Mouse (Mus musculus) limb, embryonic 13.5 days (tissue): ENCODE measurements around the gene Dnajc28. TPM values are rescaled to one million over a fixed set of nuclear protein-coding genes. Genes with fewer than 3 reads are reported as not detected.
"Not testable (repeated sequence)": the region's sequence is repeated elsewhere in the genome, so short reads cannot be mapped to it uniquely, and the experiment has no call there.

Experiments
- ATAC-seq: fragments of 200-750 bp; cut with Nextera tagmentation; 2 replicates; pipeline ENCODE4 v1.8.0; 2017; ENCODE audit warnings: low read depth, moderate number of reproducible peaks, moderate TSS enrichment; ENCODE audit not compliant: low FRiP score
- H3K27ac ChIP-seq: fragments of 300-500 bp; sonication (generic); 2 replicates; pipeline ENCODE4 v1.5.1; 2015; ENCODE audit warnings: inconsistent platforms, mild to moderate bottlenecking, moderate library complexity
- H3K27me3 ChIP-seq: fragments of 300-500 bp; sonication (generic); 2 replicates; pipeline ENCODE4 v1.6.1; 2015; ENCODE audit warnings: mild to moderate bottlenecking, inconsistent platforms
- H3K36me3 ChIP-seq: fragments of 300-500 bp; sonication (generic); 2 replicates; pipeline ENCODE4 v1.6.1; 2015; ENCODE audit warnings: inconsistent platforms, mild to moderate bottlenecking, moderate library complexity
- H3K4me1 ChIP-seq: fragments of 300-500 bp; sonication (generic); 2 replicates; pipeline ENCODE4 v1.6.1; 2015; ENCODE audit warnings: inconsistent platforms
- H3K4me2 ChIP-seq: fragments of 300-500 bp; sonication (generic); replicated peaks from 2 replicates; pipeline ENCODE4 v1.6.1; 2015; ENCODE audit warnings: inconsistent platforms, mild to moderate bottlenecking, moderate library complexity
- H3K4me3 ChIP-seq: fragments of 300-500 bp; sonication (generic); 2 replicates; pipeline ENCODE4 v1.5.1; 2015; ENCODE audit warnings: moderate library complexity, mild to moderate bottlenecking, inconsistent platforms
- H3K9ac ChIP-seq: fragments of 300-500 bp; sonication (generic); 2 replicates; pipeline ENCODE4 v1.6.1; 2015; ENCODE audit warnings: mild to moderate bottlenecking, inconsistent platforms
- H3K9me3 ChIP-seq: fragments of 300-500 bp; sonication (generic); 2 replicates; pipeline ENCODE4 v1.6.1; 2016; ENCODE audit warnings: inconsistent platforms
- WGBS: fragments of 180-500 bp; shearing (Covaris S2); methylation state at CpG from one replicate; pipeline ENCODE4 v1.1.7; 2015; 5-methylcytosine and 5-hydroxymethylcytosine counted together
- polyA plus RNA-seq: library from polyadenylated mRNA; unstranded; fragments of >200 nt; fragmentation: Nextera tagmentation; extraction: Ambion mirVana; gene quantifications from 2 replicates; pipeline ENCODE4 v1.2.1, GENCODE M21; 2015

Gene Dnajc28
- polyA plus RNA-seq, 1 experiment from 2014 or later: 3.8 TPM

DNA sequence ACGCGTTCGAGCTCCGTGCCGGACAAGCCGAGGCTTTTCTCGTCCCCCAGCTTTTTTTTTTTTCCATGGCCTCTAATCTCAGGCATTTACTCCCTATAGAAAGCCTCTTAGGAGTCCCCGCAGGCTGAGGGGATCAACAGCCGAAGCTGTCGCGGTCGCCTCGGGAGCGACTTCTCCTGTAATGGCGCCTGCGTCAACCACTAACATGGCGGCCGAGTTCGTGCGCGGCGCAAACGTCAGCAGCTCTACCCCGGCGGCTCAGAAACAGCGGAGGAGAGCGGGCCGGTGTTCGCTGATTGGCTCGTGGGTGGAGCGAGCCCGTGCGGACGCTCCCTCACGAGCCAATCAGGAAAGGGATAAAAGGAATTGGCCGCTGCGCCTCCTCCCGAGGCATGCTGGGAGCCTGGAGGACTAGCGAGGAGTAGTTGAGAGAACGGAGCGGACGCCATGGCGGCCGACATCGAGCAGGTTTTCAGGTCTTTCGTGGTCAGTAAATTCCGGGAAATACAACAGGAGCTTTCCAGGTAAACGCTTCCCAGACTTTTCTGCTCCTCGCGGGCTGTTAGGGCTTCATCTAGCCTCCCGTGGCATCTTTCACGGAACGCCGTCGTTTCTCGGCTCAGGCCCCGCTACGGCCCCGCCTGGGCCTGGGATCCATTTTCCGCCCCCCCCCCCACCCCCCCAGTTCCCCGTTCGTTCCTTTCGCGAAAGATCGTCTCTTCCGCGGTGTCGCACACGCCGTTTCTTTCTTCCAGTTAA, 28.8 kb upstream of the Dnajc28 start, which contains the start of gene Son:
Son (plus strand) TSS at position 46 of the 759 bp plus-strand sequence.
- Histone ChIP-seq H3K9me3 (no peaks in the 10 kb centered on the region), H3K9ac (peak within 1 kb of the TSS; percentile 89), H3K4me3 (peak within 1 kb of the TSS; percentile 75), H3K36me3 (peaks cover 19% of the 10 kb centered on the region), H3K4me2 (peak within 1 kb of the TSS; percentile 87), H3K4me1 (peaks cover 18% of the 10 kb centered on the region), H3K27ac (peak within 1 kb of the TSS; percentile 98), H3K27me3 (no peaks in the 10 kb centered on the region)
- under 1% methylated on average over 69 of the region's 70 CpGs for WGBS
- ATAC-seq: peak; percentile 96

DNA sequence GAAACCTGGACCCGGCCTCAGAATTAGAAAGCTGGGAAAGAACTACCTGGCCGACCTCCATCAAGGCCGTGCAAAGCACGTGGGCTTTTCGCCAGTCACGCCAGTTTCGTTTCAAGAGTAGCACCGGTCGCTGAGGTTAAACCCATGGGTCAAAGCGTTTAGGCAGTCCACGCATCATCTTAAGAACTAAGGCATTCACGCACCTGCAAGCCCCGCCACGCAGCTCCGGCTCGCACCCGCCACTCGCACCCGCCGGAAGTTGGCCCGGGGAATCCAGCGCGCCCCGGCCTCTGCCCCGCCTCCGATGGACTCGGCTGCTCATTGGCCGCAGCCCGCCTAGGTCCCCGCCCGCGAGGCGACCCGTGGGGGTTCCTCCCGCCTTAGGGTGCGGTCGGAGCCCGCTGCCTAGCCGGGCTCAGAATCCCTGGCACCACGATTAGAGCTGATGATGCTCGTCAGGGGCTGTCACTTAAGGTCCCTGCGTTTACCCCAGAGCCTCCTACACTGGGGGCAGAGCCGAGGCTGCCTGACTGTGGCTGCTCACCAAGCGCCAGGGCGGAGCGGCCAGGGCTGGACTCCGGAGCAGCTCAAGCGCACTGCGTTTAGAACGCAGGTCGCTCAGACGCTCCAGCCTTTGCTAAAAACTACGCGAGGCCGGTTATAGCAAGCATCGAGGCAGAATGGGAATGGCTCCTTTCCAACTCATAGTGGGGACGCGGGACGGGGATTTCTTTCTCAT, 28.0 kb upstream of the Dnajc28 start, which contains the start of gene Gart:
Gart (minus strand) TSS at position 272 of the 739 bp plus-strand sequence.
- WGBS: under 1% methylated on average over 59 of the region's 59 CpGs
- H3K4me1 ChIP-seq: peaks cover 17% of the 10 kb centered on the region
- peak; percentile 86 for ATAC-seq

DNA sequence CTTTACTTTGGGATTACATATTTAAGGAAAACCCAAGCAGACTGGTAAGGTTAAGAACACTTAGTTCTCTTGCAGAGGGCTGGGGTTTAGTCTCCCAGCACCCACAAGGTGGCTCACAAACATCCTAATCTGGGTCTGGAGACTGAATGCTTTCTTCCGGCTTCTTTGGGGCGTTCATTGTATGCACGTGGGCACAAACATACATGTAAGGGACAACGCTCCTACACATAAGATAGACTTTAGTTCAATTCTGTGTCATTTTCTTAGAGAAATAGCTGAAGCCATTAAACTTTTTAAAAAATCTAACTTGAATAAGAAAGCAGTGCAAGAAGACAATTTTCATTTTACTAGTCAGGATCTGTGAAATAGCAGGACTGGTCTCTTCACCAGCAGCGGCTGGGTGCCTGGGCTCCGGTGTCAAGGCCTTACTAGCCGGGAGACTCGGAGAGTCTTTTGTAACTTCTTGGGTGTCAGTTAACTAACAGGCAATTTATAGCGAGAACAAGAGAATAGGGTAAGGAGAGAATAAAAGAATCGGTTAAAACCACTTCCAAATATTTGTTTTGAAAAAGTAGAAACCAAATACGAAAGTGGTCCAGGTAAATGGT, 27.3 kb upstream of the Dnajc28 start:
- ATAC-seq: no peak
- WGBS: under 1% methylated on average over 11 of the region's 11 CpGs
- H3K4me1 ChIP-seq: peaks cover 17% of the 10 kb centered on the region

More for the DNA sequence above, 28.0 kb upstream of the Dnajc28 start, which contains the start of gene Gart:
- Histone ChIP-seq H3K27me3 (no peaks in the 10 kb centered on the region), H3K4me2 (peak within 1 kb of the TSS; percentile 87), H3K9ac (peak within 1 kb of the TSS; percentile 89), H3K9me3 (no peaks in the 10 kb centered on the region), H3K27ac (peak within 1 kb of the TSS; percentile 98), H3K4me3 (peak within 1 kb of the TSS; percentile 75), H3K36me3 (peaks cover 19% of the 10 kb centered on the region)

DNA sequence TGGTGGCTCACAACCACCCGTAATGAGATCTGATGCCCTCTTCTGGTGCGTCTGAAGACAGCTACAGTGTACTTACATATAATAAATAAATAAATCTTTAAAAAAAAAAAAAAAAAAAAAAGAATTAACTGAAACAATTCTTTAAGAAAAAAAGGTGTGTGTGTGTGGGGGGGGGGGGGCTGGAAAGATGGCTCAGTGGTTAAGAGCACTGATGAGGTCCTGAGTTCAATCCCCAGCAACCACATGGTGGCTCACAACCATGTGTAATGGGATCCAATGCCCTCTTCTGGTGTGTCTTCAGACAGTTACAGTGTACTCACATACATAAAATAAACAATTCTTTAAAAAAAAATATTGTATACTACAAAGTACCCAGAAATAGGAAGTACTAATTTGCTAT, 26.6 kb upstream of the Dnajc28 start:
- H3K9me3 ChIP-seq, H3K9ac ChIP-seq, ATAC-seq, H3K4me2 ChIP-seq, H3K27me3 ChIP-seq, H3K27ac ChIP-seq, H3K4me3 ChIP-seq: not testable (repeated sequence)
- peaks cover 17% of the 10 kb centered on the region for H3K4me1 ChIP-seq
- WGBS: 25% methylated on average over 1 of the region's 2 CpGs
- peaks cover 26% of the 10 kb centered on the region for H3K36me3 ChIP-seq

More for the DNA sequence above, 27.3 kb upstream of the Dnajc28 start:
- peak overlapping the region; percentile 87 for H3K4me2 ChIP-seq
- peaks cover 23% of the 10 kb centered on the region for H3K36me3 ChIP-seq
- H3K4me3 ChIP-seq: peak overlapping the region; percentile 75
- H3K9me3 ChIP-seq: no peaks in the 10 kb centered on the region
- H3K9ac ChIP-seq: peak overlapping the region; percentile 85
- H3K27ac ChIP-seq: no peak overlapping the region
- no peaks in the 10 kb centered on the region for H3K27me3 ChIP-seq

DNA sequence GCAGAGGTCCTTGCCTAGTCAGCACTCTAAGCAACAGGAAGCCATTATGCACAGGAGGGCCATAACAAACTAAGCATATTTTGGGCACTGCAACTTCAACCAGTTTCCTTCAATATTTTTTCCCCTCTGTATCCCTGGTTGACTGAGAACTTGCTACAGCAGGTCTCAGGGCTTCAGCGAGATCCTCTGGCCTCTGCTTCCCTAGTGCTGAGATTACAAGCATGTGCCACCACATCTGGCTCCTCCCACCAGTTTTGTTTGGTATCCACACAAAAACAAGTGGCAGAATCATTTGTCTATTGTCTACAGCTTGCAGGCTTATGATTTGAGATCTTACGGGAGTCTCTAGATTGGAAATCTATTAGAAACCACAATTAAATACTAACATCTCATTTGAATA, 26.1 kb upstream of the Dnajc28 start:
- H3K36me3 ChIP-seq: peaks cover 31% of the 10 kb centered on the region
- H3K27me3 ChIP-seq: no peaks in the 10 kb centered on the region
- no peak overlapping the region for H3K9ac ChIP-seq
- ATAC-seq: no peak
- 86% methylated on average over 2 of the region's 2 CpGs for WGBS
- no peak overlapping the region for H3K27ac ChIP-seq
- H3K9me3 ChIP-seq: no peaks in the 10 kb centered on the region
- H3K4me1 ChIP-seq: peaks cover 14% of the 10 kb centered on the region
- H3K4me2 ChIP-seq: no peak overlapping the region
- no peak overlapping the region for H3K4me3 ChIP-seq

DNA sequence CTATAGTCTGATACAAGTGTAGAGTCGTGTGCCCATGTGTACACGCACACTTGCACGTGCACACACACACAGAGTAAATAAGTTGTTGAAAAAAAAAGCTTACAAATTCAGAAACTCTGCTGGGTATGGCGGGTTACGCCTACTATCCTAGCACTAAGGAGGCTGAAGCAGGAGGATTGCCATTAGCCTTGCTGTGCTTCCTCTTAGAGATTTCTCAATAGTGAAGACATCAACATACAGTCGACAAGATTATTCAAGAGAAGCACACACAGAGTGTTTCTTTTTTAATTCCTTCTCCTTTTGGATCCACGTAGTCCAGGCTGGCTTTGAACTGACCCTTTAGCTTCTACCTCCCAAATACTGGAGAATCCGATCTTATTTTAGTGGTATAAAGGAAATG, 21.3 kb upstream of the Dnajc28 start:
- no peak overlapping the region for H3K27ac ChIP-seq
- no peak overlapping the region for H3K9ac ChIP-seq
- H3K27me3 ChIP-seq: no peaks in the 10 kb centered on the region
- peaks cover 76% of the 10 kb centered on the region for H3K36me3 ChIP-seq
- no peak overlapping the region for H3K4me3 ChIP-seq
- no peak overlapping the region for H3K4me2 ChIP-seq
- 97% methylated on average over 8 of the region's 8 CpGs for WGBS
- no peak for ATAC-seq
- no peaks in the 10 kb centered on the region for H3K9me3 ChIP-seq
- peaks cover 3% of the 10 kb centered on the region; the same call in 1 of the 2 replicates for H3K4me1 ChIP-seq

DNA sequence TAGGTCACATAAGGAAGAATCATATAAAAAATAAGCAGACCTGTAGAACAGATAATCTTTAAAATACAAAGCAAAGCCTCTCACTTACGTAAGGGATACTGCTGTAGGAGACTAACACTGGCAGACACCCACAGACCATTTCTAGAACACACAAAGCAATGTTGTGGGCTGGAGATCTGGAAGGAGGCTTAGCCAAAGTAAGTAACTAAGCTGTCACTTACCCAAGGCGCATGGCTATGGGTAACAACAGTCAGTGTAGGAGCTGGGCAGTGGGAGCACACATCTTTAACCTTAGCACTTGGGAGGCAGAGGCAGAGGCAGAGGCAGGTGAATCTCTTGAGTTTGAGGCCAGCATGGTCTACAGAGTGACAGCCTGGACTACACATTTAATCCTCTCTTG, 20.8 kb upstream of the Dnajc28 start:
- H3K4me1 ChIP-seq: no peaks in the 10 kb centered on the region
- no peak overlapping the region for H3K4me3 ChIP-seq
- H3K27me3 ChIP-seq: no peaks in the 10 kb centered on the region
- H3K9me3 ChIP-seq: no peaks in the 10 kb centered on the region
- H3K9ac ChIP-seq: no peak overlapping the region
- H3K36me3 ChIP-seq: peaks cover 80% of the 10 kb centered on the region
- 97% methylated on average over 2 of the region's 2 CpGs for WGBS
- H3K27ac ChIP-seq: no peak overlapping the region
- no peak for ATAC-seq
- no peak overlapping the region for H3K4me2 ChIP-seq

DNA sequence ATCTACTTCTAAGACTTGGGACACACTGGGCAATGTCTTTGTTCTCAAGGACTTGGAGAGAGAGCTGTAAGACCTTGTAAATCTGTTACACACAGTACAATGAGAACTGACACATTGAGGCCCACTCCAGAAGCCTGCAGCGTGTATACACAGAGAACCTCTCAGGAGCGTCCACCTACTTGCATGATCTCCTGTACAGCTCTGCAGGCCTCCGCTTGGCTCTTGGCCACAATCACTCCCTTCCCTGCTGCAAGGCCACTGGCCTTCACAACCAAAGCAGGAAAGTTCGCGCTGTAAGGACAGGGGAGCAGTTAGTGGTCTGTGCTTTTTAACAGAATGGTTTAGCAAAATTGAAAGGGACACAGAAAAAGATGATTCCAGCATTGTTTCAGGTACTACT, 20.3 kb upstream of the Dnajc28 start:
- H3K4me3 ChIP-seq: no peak overlapping the region
- H3K27me3 ChIP-seq: no peaks in the 10 kb centered on the region
- no peaks in the 10 kb centered on the region for H3K9me3 ChIP-seq
- H3K4me1 ChIP-seq: no peaks in the 10 kb centered on the region
- no peak overlapping the region for H3K27ac ChIP-seq
- peaks cover 85% of the 10 kb centered on the region for H3K36me3 ChIP-seq
- H3K4me2 ChIP-seq: no peak overlapping the region
- ATAC-seq: no peak
- no peak overlapping the region for H3K9ac ChIP-seq
- WGBS: 97% methylated on average over 5 of the region's 5 CpGs

DNA sequence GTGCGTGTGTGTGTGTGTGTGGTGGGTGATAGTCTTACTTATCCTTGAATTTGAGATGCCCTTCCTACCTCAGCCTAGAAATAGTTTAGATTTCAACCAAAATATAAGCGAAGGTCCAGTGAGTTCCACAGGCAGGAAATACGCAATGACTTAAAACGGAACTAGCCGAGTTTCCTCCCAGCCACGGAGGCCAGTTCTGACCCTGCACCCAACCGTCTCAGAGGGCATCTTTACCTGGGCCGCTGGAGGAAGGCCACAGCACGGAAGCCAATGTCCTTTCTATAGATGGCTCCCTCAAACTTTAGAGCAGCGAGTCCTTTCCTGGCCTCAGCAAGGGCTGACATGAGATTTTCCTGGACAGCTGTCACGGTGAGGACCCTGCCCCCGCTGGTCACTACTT, 14.8 kb upstream of the Dnajc28 start:
- H3K4me1 ChIP-seq: no peaks in the 10 kb centered on the region
- H3K27me3 ChIP-seq: no peaks in the 10 kb centered on the region
- H3K9ac ChIP-seq: no peak overlapping the region
- H3K9me3 ChIP-seq: no peaks in the 10 kb centered on the region
- no peak overlapping the region for H3K27ac ChIP-seq
- no peak overlapping the region for H3K4me3 ChIP-seq
- peaks cover 94% of the 10 kb centered on the region for H3K36me3 ChIP-seq
- WGBS: 91% methylated on average over 12 of the region's 12 CpGs
- no peak for ATAC-seq
- no peak overlapping the region for H3K4me2 ChIP-seq

DNA sequence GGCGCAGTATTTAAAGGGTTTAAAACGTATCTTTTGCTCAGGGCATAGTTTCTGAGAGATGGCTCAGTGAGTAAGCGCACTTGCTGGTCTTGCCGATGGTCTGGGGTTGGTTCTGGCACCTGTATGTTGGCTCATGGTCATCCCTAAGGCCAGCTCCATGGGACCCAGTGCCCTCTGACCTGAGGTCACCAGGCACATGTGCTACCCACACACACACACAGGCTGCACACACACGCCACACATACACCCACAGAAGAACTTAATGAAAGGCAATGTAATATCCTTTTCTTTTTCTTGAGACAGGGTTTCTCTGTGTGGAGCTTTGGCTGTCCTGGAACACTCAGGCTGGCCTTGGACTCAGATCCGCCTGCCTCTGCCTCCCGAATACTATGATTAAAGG, 14.1 kb upstream of the Dnajc28 start:
- Histone ChIP-seq H3K9me3 (no peaks in the 10 kb centered on the region), H3K36me3 (peaks cover 94% of the 10 kb centered on the region), H3K4me2 (no peak overlapping the region), H3K9ac (no peak overlapping the region), H3K4me3 (no peak overlapping the region), H3K27ac (no peak overlapping the region), H3K27me3 (no peaks in the 10 kb centered on the region), H3K4me1 (no peaks in the 10 kb centered on the region)
- WGBS: 93% methylated on average over 7 of the region's 7 CpGs
- ATAC-seq: no peak

DNA sequence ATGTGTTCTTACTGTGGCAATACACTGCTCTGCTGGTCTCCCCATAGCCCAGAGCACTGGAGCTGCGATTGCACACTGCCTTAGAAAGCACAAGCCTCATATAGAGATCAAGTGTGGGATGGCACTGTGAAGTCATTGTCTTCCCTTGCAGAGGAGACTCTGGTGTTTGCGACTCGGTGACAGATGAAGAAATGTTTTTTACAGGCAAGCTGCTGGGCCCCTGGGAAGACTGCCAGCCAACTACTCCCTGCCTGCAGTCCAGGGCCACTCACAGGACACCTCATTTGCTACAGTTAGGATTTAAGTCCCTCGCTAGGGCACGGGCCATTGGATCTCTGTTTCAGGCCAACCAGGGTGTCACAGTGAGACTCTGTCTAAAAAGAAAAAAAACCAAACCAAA, 13.6 kb upstream of the Dnajc28 start:
- Histone ChIP-seq H3K9ac (no peak overlapping the region), H3K4me2 (no peak overlapping the region), H3K27ac (no peak overlapping the region), H3K27me3 (no peaks in the 10 kb centered on the region), H3K9me3 (no peaks in the 10 kb centered on the region), H3K4me1 (no peaks in the 10 kb centered on the region), H3K4me3 (no peak overlapping the region), H3K36me3 (peaks cover 94% of the 10 kb centered on the region)
- no peak for ATAC-seq
- 87% methylated on average over 5 of the region's 5 CpGs for WGBS

DNA sequence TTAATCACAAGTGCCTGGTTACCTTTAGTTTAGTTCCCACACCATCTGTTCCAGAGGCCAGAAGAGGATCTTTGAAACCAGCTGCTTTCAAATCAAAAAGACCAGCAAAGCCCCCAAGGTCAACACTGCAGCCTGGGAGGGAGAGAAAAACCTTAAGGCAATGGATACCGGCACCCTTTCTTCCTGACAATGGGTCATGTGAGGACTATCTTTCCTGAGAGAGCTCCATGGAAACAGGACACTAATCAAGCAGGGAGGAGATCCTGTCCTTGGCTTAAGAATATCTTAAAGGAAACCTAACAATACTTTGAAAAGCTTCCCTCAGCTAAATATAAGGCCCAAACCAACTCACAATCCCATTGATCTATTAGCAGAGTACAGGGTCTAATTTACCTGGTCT, 11.8 kb upstream of the Dnajc28 start:
- no peaks in the 10 kb centered on the region for H3K9me3 ChIP-seq
- no peak overlapping the region for H3K4me2 ChIP-seq
- peaks cover 95% of the 10 kb centered on the region for H3K36me3 ChIP-seq
- no peak overlapping the region for H3K27ac ChIP-seq
- ATAC-seq: no peak
- no peak overlapping the region for H3K4me3 ChIP-seq
- WGBS: 79% methylated on average over 1 of the region's 1 CpGs
- no peaks in the 10 kb centered on the region for H3K27me3 ChIP-seq
- H3K4me1 ChIP-seq: no peaks in the 10 kb centered on the region
- H3K9ac ChIP-seq: no peak overlapping the region
